Mouse (Mus musculus) kidney, postnatal 10 days (tissue): ENCODE results near the gene Stk33.
"Not testable (repeated sequence)": the region's sequence is repeated elsewhere in the genome, so short reads cannot be mapped to it uniquely, and the experiment has no call there.

Experiments
- DNase-seq: peaks from one replicate; pipeline ENCODE4 v3.0.0; 2021; ENCODE audit warnings: mixed read lengths

The Stk33 gene

DNA sequence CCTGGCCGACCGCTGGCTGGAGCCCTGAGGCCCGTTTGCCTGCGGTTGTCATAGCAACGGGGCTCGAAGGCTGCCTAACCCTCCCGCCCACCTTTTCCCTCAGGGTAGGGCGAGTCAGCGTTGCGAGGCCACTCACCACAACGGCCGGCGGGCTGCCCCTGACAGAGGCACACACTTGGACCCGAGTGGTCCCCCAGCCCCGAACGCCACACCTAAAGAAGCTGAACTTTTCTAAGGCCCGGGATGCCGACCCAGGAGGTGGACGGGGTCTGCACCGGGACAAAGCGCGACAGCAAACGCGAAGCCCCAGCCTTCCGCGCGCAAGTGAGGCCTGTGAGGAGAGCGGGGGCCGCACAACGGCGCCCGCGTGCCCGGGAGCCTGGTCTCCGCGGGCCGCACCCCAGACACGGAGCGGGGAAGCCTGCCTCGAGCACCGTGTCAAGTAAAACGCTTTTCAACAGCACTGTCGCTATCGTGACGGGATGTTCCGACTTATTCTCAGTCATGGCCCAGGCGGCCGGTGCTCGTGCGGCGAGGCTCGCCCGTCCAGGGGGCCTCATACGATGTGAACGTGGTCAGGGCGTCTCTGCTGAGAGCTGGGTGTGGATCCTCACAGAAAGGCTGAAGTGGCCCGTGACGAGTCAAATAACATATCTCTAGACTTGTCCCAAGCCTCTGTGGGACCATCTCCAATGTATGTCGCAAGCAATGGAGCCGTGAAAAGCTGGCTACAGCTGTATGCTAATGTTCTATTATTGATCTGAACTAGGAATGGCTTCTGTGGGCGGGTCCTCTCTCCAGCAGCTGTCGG lies at the start of gene Stk33:
TSS of gene Stk33 (minus strand) at position 301 of the 811 bp plus-strand sequence.
- peak; percentile 39 for DNase-seq

DNA sequence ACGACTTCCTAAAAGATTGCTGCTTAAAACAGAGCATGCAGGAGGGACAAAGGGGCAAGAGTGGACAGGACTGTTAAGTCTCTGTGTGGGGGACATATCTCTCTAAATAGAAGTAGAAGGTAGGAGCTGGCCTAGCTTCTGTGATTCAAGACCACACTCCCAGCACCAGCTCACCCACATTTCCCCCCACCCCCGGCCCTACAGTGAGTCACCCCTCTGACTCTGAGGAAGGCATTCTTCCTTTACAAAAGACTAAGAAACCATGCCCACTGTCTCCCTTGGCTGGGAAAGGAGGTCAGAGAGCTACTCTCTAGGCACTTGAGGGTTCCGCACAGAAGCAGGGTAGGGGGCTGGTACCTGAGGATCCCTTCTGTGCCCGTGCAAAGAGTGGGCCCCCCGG lies 45.3 kb upstream of the Stk33 start:
- DNase-seq = no peak

DNA sequence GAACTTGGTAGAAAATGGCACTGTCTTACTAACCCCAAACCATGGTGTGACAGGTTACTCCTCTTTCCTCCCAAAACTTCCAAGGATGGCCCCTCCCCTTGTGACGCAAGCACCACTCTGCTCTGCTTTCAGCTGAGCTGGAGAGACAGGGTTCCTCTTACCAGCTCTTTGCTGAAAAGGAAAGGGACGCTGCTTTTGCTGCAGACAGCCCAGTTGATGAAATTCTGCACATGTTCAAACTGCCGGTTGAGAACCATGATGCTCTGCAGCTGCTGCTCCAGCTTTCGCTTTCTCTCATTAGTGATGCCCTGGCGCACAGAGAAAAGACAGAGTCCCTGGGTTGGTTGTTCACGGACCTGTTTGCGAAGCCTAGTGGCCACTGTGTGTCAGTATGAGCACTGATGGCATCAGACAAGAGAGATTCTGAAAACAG lies 41.9 kb upstream of the Stk33 start:
- peak; percentile 56 for DNase-seq

DNA sequence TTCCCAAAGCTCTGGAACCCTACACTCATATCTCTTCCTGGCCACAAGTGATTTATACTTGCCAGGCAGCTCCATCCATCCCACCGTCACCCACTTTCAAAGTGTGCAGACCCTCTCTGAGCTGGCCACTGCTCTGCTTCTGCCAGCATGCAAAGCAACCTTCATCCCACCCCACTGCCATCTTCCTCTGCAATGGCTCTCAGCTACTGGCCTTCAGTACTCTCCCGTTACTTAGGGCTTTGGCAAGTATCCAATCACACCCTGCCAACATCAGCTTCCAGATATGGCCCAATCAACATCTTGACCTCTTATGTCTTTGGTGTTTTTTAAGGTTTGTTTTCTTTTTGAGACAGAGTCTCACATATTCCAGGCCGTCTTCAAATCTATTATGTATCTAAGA lies 39.0 kb upstream of the Stk33 start:
- no peak for DNase-seq

DNA sequence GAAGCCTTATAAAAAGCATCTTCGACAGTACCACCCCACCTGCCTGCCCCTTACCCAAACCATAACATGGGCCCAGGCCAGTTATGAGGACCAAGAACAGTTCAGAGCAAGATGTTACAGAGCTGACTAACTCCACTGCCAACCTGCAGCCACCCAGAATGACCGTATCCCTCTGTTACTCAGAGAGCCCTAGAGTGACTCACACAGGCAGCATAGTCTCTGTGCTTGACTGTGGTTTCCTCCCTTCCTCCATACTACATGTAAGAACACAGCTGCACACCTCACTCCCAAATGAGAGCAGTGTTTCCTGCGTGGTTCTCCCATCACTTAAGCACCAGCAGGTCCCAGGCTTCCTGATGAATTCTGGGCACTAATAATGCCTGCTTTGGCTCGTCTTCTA lies 31.8 kb upstream of the Stk33 start:
- no peak for DNase-seq

DNA sequence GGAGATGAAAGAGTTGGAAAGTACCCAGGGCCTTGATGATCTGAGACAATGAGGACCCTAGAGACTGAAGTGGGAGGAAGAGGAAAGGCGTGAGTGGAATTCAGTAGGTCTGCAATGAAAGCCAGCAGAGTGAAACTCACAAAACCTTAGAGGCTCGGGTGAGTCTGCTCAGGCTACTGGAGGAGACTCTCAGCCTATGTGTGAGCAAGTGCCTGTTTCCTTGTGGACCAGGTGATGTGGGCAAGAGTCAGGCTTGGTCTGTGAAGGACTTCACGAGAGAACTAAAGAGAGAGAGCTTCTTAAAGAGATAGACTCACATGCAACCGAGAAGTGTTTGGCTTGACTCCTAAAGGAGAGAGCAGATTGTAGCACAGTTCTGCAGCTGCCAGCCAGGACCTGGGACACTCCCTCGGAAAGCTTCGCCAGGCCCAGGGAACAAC lies 29.4 kb upstream of the Stk33 start:
- no peak for DNase-seq

DNA sequence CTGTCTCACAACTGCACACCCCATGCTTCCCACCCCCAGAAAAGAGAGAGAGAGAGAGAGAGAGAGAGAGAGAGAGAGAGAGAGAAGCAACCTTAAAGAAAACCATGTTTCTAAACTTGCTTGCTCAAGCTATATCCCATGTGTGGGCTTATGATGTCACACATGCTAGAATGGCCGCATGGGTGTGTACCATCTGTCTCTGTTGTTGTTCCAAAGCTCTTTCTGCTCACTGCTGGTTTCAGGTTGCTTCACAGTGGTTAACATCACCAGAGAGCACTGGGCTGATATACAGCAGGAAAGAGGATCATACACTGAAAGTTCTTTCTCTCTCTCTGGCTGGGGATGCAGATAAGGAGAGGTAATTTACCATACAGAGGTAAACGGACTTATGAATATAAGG lies 28.7 kb upstream of the Stk33 start:
- DNase-seq = no peak

DNA sequence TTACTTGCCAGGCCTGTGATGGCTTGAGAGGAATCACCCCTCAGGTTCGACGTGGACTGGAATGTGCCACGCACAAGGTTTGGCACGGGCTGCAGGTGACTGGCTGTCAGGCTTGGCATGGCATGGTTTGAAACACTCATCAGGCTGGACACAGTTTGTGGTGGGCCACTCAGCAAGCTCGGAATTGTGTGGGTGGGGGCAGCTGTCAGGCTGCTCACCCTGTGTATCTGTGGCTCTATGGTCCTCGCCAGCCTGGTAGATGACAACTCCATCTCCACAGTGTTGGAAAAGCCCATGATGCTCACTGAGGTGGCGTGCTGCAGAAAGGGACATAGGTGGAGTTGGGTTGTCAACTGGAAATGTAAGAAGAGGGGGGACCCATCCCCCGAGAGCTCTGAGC lies 21.8 kb upstream of the Stk33 start:
- DNase-seq = no peak

DNA sequence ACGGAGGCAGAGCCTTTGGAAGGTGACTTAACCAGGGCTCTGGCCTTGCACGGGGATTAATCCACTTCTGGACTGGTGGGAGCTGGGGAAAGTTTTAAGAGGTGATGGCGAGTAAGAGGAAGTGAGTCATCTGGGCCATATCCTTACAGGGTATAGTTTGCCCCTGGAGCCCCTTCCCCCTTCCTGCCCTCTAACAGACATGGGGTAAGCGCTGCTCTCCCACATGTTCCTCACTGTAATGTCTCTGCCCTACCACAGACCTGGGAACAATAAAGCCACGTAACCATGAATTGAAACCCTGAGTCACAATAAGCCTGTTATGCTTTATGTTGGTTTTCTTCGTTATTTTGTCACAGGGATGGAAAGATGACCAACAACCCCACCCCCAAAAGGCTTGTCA lies 17.7 kb upstream of the Stk33 start:
- DNase-seq = no peak

DNA sequence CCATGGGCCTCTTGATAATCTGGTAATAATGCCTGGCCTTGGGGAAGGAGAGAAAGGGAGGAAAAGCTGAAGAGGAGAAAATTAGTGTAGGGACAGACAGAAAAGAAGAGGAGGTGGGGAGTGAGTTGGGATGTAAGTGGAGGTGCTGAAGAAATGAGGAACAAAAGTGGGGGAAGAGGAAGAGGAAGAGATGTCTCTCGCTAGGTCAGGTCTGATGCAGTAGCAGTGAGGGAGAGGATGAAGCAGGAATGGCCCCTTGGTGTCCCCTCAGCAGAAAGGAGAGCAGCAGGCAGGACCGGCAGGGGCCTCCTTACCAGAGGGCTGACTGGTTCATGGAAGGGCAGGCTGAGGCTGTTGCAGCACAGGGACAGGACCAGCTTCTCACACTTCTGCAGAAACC lies 16.9 kb upstream of the Stk33 start:
- no peak for DNase-seq

DNA sequence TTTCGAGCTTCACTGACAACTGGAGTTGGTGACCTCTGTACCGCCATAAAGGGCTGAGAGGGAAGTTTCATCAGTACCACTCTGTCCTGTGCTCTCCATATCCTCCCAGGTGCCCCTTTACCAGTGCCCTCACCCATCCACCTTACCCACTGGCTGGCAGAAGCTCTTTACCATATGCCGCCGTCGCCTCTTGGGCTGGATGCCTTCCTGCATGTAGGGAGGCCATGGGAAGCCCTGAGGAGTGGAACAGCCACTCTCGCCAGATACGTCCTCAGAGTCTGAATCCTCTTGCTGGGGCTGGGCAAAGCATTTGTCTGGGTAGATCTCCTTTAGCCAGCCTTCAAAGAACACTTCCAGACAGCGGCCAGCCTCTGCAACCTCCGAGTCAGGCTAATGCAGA lies 16.0 kb upstream of the Stk33 start:
- DNase-seq = no peak

DNA sequence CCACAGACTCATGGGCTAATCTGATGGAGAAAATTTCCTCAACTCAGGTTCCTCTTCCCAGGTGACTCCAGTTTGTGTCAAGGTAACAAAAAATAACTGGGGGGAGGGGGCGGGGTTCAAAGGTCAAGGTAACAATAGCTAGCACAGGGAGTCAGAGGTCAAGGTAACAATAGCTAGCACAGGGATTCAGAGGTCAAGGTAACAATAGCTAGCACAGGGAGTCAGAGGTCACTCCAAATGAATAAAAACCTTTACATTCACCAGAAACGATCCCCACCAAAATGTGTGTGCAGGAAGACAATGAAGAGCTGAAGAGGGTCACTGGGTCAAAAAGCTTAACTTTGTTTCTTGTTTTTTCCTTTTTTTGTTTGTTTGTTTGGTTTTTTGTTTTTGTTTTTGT lies 9.2 kb upstream of the Stk33 start:
- no peak for DNase-seq

DNA sequence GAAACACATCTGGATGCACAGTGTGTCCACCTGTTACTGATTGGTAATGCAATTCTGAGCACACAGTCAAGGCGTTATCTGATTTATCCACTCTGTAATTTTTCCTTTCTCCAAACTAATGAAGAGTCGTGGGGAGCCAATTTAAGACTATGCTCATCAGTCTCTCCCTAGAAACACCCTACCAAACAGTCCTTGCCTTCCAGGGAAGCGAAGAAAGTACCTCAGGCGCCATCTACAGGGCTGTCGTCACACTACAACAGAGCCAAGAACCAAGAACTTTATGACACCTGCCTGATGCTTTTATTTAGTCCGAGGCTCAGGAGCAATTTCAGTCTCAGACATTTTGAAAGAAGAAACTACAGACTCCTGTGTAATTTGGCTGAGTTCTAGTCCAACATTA lies 6.1 kb upstream of the Stk33 start:
- peak; percentile 57 for DNase-seq

DNA sequence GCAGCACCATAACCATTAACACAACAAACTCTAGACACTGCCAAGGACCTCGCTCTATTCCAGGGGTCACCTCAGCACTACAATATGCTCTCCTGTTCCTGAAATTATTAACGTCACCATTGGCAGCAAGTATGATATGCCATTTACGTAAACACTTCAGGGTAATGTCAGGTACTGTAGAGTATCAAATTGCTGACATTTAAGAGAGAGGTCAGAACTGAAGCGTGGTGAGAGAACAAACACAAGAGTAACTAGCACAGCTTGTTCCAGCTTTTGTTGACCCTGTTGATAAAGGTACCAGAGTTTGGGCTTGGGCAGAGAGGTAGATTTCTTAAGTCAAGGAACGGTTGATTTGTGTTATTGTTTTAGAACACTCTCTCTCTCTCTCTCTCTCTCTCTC lies 3.9 kb upstream of the Stk33 start:
- DNase-seq = no peak

DNA sequence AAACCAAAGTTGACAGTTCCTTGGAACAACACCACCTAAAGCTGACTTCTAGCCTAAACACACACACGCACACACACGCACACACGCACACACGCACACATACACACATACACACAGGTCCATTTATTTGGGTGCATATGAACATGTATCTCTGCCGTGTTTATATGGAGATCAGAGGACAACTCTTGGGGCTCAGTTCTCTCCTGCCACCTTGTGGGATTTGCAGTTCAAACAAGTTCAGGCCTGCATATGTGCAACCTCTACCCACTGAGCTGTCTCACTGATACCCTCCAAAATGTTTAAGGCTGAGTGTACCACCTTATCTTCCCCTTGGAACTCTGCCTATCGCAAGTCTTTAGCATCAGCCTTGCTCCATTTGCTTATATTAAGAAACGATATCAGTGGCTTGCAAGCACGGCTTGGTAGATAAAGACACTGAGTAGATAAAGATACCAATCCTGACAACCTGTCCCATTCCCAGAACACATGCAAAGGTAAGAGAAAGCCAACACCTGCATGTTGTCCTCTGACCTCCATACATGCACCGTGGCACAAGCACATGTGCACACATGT lies 1.9 kb upstream of the Stk33 start:
- no peak for DNase-seq

DNA sequence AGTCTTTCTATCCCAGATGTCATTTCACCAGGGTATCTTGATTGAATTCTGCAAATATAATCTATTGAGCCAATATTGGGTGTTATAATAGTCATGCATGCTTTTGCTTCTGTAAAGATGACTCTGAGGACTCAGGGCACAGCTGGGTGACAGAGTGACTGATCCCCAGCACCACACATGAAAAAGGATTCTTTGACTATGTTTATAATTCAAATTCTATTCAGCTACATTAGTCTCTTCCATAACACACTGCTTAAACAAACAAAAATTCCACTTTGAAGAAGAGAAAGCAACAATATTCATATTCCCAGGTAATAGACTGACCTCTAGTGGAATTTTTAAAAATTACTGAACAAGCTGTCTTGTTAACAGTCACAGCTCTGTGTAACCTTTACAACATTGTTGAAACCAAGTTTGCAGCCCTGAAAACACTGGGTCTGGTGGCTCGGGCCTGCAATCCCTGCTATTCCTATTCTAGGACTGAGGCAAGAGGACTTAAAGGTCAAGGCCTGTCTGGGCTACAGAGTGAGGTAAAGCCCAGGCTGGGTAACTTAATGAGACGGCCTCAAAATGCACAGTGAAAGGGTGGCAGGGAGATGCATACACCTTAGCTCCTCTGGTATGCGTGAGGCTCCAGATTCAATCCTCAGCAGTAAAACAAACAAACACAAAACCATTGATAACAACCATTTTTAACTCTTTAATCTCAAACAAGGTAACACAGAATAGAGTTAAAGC lies 14.3 kb downstream of the Stk33 start:
- no peak for DNase-seq

DNA sequence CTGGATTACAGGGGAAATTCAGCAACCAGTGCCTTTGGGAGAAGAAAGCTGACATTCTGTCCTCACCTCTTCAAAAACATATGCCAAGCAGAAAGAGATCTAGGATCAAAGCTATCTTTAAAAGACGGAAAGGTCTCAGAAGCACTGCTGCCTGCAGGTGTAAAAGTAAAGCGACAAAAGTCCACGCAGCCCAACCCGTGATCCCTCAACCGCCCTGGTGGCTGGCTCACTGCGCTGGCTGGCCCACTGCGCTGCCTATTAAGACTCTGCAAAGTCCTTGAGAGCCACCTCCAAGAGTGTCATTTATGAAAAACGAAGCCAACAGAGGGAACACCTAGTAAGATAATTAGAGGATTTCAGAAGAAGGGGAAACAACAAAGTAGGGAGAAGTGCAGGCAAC lies 16.1 kb downstream of the Stk33 start:
- no peak for DNase-seq

DNA sequence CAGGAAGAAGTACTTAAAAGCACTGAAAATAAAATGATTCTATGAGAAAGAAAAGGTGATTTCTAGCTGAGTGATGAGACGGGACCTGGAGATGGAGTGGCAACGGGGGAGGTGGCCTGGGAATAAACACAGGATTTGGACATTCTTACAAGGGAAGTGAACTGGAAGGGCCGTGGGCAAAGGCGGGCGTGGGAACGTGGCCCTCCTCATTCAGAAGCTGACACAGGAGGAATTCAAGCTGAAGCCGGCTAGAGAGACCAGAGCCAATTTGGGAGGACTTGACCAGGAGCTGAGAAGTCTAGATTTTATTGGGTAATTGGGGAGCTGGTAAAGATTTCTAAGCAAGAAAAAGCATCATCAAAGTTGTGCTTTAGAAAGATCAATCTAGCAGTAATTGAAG lies 33.4 kb downstream of the Stk33 start:
- no peak for DNase-seq

DNA sequence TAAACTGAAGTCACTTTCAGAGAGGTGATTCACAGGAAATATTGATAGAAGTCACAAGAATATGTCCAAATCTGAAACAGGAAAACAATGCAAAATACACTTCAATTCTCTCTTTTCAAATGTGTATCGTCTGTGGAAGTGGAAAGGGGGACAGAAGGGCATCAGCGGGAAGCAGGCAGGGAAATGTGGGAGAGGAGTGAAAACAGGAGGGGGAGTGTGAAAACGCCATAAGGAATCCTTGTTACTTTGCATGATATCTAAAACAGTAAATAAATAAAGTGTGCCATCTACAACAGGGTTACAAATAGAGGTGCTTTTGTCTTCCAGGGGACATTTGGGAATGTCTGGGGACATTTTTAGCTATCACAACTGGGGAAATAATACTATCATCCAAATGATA lies 39.6 kb downstream of the Stk33 start:
- DNase-seq = no peak

DNA sequence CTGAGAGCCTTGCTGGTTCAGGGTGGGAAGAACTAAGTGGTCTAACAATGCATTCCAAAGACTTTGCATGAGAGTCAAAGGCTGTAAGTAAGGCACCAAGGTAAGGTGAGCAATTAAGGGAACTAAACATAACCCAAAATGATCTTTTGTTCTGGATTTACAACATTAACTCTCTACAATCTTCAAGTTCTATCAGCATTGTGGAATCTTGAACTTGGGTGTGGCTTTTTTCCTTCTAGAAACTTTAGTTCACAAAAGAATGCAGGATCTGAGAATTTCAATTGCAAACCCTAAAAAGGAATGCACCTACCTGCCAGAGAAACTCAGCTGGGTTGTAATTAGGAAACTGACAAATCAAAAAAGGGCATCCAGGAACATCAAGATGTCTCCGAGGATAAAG lies 57.8 kb downstream of the Stk33 start:
- DNase-seq = no peak

DNA sequence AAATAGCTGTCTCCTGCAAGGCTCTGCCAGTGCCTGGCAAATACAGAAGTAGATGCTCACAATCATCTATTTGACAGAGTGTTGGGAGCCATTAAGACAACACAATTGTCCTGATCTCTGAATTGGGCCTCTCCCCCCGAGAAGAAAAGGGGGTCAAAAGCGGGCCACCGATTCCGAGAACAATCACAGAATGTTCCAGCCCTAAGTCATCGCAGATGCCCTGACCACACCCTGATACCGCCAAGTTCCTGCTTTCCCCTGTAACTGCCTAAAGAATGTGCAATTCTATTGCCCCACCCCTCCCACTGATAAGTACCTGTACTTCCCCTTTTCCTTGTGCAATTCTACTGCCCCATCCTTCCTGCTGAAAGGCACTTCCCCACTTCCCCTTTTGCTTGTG lies 65.3 kb downstream of the Stk33 start:
- not testable (repeated sequence) for DNase-seq

DNA sequence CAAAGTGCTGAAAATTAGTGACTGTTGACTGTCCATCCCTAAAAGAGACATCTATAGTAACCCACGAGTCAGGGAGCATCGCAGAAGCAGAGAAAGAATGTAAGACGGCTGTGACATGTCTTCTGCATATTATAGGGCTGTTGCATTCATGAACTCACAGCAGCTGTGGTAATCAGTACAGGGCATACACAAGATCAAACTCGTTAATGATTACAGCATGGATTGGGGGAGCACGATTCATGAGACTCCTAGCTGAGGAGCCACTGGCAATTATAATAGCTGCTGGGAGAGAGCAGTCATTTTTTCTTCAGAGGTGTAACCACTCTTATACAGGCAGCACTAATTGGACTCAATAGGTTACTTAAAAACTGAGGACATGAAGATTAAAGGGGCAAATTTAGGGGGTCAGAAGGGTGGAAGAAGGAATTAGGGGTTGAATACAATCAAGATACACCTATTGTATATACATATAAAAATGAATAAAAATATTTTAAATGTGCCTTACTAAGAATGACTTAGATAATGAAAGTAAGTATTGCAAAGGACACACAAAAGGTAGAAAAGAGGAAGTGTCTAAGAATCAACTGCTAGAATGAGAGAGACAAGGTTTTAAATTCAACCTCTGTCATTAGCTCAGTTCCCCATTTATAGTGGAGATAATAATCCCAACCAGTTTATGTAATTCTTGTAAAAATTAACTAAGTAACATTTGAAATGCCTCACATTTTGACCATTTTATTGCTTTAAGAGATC lies 80.3 kb downstream of the Stk33 start:
- no peak for DNase-seq

DNA sequence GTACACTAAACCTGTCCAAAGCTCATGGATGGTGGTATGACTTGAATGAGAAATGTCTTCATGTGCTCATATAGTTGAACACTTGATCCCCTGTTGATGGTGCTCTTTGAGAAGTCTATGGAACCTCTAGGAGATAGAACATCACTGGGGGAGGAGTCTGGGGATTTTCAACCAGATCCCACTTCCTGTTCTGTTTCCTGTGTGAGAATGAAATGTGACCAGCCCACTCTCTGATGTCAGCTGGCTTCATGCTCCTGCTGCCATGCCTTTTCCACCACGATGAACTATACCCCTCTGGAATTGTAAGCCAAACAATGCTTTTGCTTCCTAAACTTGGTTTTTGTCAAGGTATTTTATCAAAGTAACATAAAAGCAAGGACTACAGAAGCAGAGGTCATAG lies 81.0 kb downstream of the Stk33 start:
- DNase-seq = no peak
